Mouse (Mus musculus): ENCODE data around the gene Gfy.
A peak's percentile ranks its signal among the peaks of the same experiment; 100 is the strongest.
"Not testable (repeated sequence)": the region's sequence is repeated elsewhere in the genome, so short reads cannot be mapped to it uniquely, and the experiment has no call there.

- TF ChIP-seq CTCF (IDR thresholded peaks at IDR 0.05; ENCODE audit: control insufficient read depth, insufficient read depth, low read length), result 0 out of 2 replicates have a peak, but pooled peaks have one; percentile 28
- TF ChIP-seq POLR2A (IDR thresholded peaks at IDR 0.05; ENCODE audit: borderline replicate concordance, control insufficient read depth, low read depth, low read length), result not testable (repeated sequence)
These were observed 5.6 kb downstream of the Gfy start for GRCm38 (mm10) chr7:45173772-45174171.

Measured in bone marrow, adult 2 months (tissue).